In genomic region chr5:75823646-75824045, GRCm38 (mm10) we compare ENCODE assay signal across 30 mouse cellular contexts.
"Had no signal": no experiment of that assay in that cellular context is flagged by ENCODE, and none has a peak within 500 bp of the region (broad histone marks: within the 10 kb centered on the region; RNA-seq: fewer than 3 reads in every experiment).

No protein-coding gene starts in this region.

- H3K4me1 ChIP-seq: limb, embryonic 10.5 days; limb, embryonic 12.5 days; limb, embryonic 13.5 days; limb, embryonic 15.5 days; midbrain, embryonic 12.5 days; midbrain, embryonic 15.5 days had no signal

- H3K27ac ChIP-seq: left cerebral cortex, adult 2 months; limb, embryonic 10.5 days; limb, embryonic 12.5 days; limb, embryonic 13.5 days; limb, embryonic 15.5 days; liver, embryonic 12.5 days; liver, embryonic 13.5 days; liver, embryonic 14.5 days; liver, embryonic 15.5 days; lung, embryonic 15.5 days; macrophage; midbrain, embryonic 10.5 days; midbrain, embryonic 12.5 days; midbrain, embryonic 15.5 days; neural tube, embryonic 12.5 days; neural tube, embryonic 13.5 days had no signal

- H3K4me3 ChIP-seq: left cerebral cortex, adult 2 months; limb, embryonic 10.5 days; limb, embryonic 12.5 days; limb, embryonic 13.5 days; limb, embryonic 15.5 days; liver, embryonic 12.5 days; liver, embryonic 13.5 days; liver, embryonic 15.5 days; lung, embryonic 15.5 days; megakaryocyte, embryonic 14.5 days; midbrain, embryonic 10.5 days; midbrain, embryonic 12.5 days; midbrain, embryonic 15.5 days; myocyte; neural tube, embryonic 12.5 days; neural tube, embryonic 13.5 days had no signal

- H3K9me3 ChIP-seq: limb, embryonic 10.5 days; limb, embryonic 12.5 days; limb, embryonic 13.5 days; limb, embryonic 15.5 days; liver, embryonic 12.5 days; liver, embryonic 13.5 days; liver, embryonic 15.5 days; lung, embryonic 15.5 days; megakaryocyte, embryonic 14.5 days; midbrain, embryonic 10.5 days; midbrain, embryonic 12.5 days; midbrain, embryonic 15.5 days; neural tube, embryonic 12.5 days; neural tube, embryonic 13.5 days had no signal

- H3K27me3 ChIP-seq: limb, embryonic 12.5 days; limb, embryonic 13.5 days; limb, embryonic 15.5 days; liver, embryonic 12.5 days; liver, embryonic 13.5 days; liver, embryonic 15.5 days; lung, embryonic 15.5 days; midbrain, embryonic 12.5 days; midbrain, embryonic 15.5 days; neural tube, embryonic 12.5 days; neural tube, embryonic 13.5 days had no signal

- DNase-seq: left cerebral cortex, postnatal 4 days; liver, embryonic 13.5 days; liver, postnatal 0 days; lung, adult 18-20 months; lung, adult 2 months; lung, embryonic 14.5 days; lung, postnatal 10 days; lung, postnatal 14 days; lung, postnatal 36 days; lung, postnatal 4 days; midbrain, embryonic 14.5 days had no signal

- H3K4me2 ChIP-seq: limb, embryonic 12.5 days; limb, embryonic 13.5 days; limb, embryonic 15.5 days; liver, embryonic 12.5 days; liver, embryonic 13.5 days; liver, embryonic 15.5 days; lung, embryonic 14.5 days; lung, embryonic 15.5 days; midbrain, embryonic 12.5 days; midbrain, embryonic 15.5 days; neural tube, embryonic 12.5 days; neural tube, embryonic 13.5 days had no signal

- ATAC-seq: liver, embryonic 12.5 days; liver, postnatal 0 days; lung, postnatal 0 days; midbrain, embryonic 15.5 days; midbrain, embryonic 16.5 days had no signal

- H3K36me3 ChIP-seq: limb, embryonic 10.5 days; limb, embryonic 12.5 days; limb, embryonic 13.5 days; limb, embryonic 15.5 days; liver, embryonic 12.5 days; liver, embryonic 13.5 days; liver, embryonic 15.5 days; lung, embryonic 15.5 days; midbrain, embryonic 10.5 days; midbrain, embryonic 12.5 days; midbrain, embryonic 15.5 days; neural tube, embryonic 12.5 days; neural tube, embryonic 13.5 days had no signal

- H3K9ac ChIP-seq: limb, embryonic 12.5 days; limb, embryonic 13.5 days; limb, embryonic 15.5 days; liver, embryonic 12.5 days; liver, embryonic 13.5 days; liver, embryonic 14.5 days; liver, embryonic 15.5 days; liver, postnatal 0 days; lung, embryonic 14.5 days; lung, embryonic 15.5 days; midbrain, embryonic 12.5 days; midbrain, embryonic 15.5 days; neural tube, embryonic 12.5 days; neural tube, embryonic 13.5 days had no signal
